Mouse (Mus musculus) layer of hippocampus, adult 9-11 months (tissue): ENCODE measurements at regions not wholly inside any gene's neighbourhood (a gene's known extent, or its start where the extent isn't known, plus 50 kb on each side); places are given as distances from the start of the nearest gene placed in this dataset.

Experiments used
- DNase-seq: peaks from one replicate; pipeline ENCODE4 v3.0.0; 2022

GRCm38 (mm10) chr10:111746879-111747477, 225.5 kb upstream of the Krr1 start:
- no peak for DNase-seq

DNA sequence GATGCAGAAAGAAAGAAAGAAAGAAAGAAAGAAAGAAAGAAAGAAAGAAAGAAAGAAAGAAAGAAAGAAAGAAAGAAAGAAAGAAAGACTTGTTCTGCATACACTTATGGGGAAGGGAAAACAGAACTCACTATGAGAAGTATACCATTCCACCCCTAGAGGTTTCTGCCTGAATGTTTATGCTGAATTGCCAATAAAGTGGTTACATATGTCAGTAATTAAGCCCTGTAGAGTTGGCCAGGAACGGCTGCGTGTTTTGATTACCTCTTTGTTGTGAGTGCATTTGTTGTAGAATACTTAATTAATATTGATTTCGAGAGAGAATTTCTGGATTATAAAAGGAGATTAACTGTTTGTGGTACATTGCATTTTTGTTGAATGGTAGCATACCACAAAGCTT, 224.0 kb upstream of the Krr1 start:
- no peak for DNase-seq

GRCm38 (mm10) chr10:111753646-111754045, 218.8 kb upstream of the Krr1 start:
- DNase-seq: no peak

- DNase-seq: no peak
Measured at GRCm38 (mm10) chr10:111755964-111756363, 216.5 kb upstream of the Krr1 start.

GRCm38 (mm10) chr10:111756528-111756927, 215.9 kb upstream of the Krr1 start:
- no peak for DNase-seq

DNA sequence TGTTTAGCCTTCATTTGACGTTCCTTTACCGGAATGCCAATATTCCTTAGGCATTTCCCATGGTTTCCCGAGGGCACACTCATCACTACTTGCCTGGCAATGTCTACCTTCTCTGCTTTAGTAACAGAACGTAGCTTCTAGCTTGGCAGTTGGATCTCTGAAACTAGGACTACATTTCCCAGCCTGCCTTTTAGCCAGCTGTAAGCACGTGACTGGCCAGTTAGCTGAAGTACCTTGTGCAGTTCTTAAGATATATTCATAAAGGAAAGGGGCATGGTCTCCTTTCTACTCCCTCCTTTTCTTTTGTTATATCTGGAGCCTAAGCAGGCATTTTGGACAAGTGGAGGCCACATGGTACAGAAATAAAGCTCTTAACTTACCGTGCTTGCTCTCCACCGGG, 214.8 kb upstream of the Krr1 start:
- DNase-seq: no peak

GRCm38 (mm10) chr10:111759505-111759904, 213.0 kb upstream of the Krr1 start:
- DNase-seq: no peak

DNA sequence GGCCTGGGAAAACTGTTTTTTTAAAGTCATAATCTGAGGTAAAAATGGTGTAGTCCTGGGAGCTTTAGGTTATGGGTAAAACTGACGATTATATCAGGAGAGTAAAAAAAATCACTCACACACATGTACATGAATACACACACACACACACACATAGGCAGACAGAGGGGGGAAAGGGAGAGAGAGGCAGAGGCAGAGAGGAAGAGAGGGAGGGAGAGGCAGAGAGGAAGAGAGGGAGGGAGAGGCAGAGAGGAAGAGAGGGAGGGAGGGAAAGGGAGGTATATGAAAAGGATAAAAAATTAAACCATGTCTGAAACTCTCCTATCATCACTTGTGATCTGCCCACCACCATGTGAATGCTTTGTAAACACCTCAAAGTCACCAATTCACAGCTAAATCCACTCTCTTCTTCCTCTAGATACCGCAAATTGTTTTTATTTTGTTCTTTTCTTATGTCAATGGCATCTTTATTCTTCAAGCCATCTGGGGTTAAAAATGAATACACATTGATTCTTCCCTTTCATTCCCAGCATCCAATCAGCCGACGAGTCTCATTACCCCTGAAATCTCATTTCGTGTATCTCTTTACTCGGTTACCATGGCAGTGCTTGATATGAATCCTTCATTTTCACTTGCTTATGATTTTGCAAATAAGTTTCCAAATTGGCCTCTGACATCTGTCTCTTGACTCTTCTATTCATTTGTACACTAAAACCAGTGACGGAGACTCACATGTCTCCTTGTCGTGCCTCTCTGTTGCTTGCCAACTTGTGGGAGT, 209.5 kb upstream of the Krr1 start:
- DNase-seq: no peak

- peak; percentile 50 for DNase-seq
Measured at GRCm38 (mm10) chr10:111767011-111767720, 205.3 kb upstream of the Krr1 start.

- no peak for DNase-seq
Measured at GRCm38 (mm10) chr10:111767813-111768455, 204.5 kb upstream of the Krr1 start.

DNA sequence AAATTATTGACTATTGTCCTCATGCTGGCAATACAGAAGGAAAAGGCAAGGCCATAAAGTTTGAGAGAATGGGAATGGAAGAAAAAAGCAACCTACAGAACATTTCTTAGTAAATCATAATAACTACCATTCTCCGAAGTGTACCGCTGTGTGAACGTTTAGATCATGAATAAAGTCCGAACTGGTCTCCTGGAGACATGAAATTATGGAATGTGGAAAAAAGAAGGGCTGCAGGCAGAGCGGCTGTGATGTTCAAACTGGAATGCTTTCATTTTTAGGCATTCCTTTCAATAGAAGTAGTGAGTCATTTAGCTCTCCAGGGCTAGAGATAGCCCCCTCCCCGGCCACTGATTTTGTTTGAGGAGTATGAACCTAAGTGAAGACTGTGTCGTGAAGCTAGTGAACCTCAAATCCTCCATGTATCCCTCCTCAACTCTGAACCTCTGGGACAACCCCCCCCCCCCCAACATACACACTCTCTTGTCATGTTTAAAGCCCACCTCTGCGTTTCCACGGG, 202.9 kb upstream of the Krr1 start:
- DNase-seq: no peak

DNA sequence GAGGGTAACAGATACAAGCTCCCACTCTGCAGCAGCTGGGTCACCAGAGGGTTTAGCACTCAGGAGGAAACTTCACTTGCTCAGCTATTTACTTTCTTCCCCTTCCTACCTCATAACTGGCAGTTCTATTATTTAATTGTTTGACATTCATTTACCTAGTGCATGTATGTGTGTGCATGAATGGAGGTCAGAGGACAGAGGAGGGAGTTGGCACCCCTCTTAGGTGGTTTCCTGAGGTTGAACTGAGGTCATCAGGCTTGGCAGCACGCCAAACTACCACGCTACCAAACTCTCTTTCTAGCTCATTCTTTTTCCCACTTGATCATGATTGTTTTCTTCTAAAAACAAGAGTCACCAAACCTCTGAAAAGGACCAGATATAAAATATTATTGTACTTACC, 202.4 kb upstream of the Krr1 start:
- DNase-seq: no peak

DNA sequence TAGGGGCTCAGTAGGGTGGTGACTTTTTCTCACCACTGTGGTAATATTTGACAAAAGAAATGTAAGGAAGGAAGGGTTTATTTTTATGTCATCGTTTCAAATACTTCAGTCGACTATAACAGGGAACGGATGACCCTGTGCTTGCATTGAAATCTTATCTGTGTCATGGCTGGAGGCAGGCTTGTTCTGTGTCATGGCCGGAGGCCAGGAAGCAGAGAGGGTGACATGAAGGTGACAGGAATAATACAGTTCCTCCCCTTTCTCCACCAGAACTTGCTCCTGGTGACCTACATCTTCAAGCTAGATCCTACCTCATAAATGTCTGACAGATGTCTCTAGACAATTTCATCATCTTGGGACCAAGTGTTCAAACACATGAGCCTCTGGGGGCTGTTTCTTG, 201.5 kb upstream of the Krr1 start:
- DNase-seq: no peak

- DNase-seq: no peak
Measured at GRCm38 (mm10) chr10:111777559-111777958, 194.9 kb upstream of the Krr1 start.

- DNase-seq: no peak
Measured at GRCm38 (mm10) chr10:111778111-111778510, 194.4 kb upstream of the Krr1 start.

- DNase-seq: no peak
Measured at GRCm38 (mm10) chr10:111779956-111780355, 192.5 kb upstream of the Krr1 start.

GRCm38 (mm10) chr10:111782195-111782810, 190.2 kb upstream of the Krr1 start:
- no peak for DNase-seq

DNA sequence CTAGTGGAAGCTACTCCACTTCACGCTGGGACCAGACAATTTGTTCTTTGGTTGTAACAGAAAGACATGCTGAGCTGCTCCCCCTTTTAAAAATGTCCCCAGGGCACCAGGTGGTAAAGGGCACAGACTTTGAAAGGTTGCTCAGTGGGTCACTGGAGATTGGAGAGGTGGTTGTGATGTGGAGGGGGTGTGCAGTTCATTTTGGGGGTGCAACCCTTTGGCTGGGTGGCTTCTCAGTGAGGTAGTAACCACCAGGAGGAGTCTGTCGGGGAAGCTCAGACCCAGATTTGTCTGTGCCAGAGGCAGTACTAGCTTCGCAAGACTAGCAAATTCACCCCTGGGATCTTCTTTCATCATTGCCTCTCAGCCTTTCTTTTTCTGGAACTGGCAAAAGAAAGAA, 189.0 kb upstream of the Krr1 start:
- no peak for DNase-seq

- no peak for DNase-seq
Measured at GRCm38 (mm10) chr10:111784065-111784853, 188.2 kb upstream of the Krr1 start.

DNA sequence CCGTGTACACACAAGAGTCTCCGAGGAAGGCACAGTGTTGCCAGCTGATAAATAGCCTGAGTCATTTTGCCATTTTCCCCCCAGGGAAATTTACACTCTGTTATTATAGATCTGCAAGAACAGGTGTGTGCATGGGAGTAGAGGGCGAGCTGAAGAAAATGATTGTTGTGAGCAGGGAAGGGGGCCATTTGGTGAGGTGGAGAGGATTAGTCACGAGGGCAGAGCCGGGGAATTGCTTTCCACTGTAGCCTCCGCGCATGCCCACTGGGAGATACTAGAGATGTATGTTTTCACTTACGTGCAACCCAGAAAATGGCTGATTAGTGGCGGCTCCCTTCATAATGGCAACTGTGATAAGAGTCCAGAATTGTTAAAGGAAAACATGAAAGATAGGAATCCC, 185.3 kb upstream of the Krr1 start:
- DNase-seq: no peak

DNA sequence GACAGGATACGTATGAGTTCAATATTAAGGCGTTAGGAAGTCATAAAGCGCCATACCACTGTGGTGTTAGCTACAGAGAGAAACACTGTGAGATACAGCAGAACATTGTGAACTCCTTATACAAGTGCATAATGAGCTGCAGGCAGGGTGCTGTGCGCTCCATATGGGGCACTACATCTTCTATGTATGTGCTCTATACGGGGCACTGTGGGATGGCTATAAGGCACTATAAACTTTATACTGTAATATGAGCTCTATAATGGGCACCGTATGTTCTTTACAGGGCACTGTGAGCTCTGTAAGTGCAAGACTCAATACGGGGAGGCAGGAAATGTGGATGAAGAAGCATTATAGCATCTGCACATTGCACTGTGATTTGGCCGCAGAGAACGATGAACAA, 183.2 kb upstream of the Krr1 start:
- no peak for DNase-seq

GRCm38 (mm10) chr10:111790911-111791310, 181.6 kb upstream of the Krr1 start:
- no peak for DNase-seq
